Mouse (Mus musculus) adipocyte (in vitro differentiated cells): ENCODE measurements around the gene Atg10.
A peak's percentile ranks its signal among the peaks of the same experiment; 100 is the strongest.

Source experiments
- DNase-seq: peaks from one replicate; pipeline ENCODE4 v3.0.0-alpha.2; 2016; ENCODE audit warnings: low spot score

The Atg10 gene

DNA sequence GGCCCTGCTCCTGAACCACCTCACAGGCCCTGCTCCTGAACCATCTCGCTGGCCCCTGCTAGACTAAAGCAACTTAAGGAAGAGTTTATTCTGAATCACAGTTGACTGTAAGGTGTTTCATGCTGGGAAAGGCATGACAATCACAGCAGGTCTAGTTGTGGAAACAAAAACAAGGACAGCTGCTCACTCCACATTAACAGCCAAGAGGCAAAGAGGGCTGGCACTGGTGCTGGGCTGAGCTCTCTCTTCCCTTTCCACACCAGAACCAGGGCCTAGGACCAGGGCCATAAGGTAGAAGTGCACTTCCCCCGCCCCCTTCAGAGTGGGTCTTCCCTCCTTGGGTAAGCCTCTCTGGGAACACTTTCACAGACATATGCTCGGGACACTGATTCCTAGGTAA lies 48.4 kb downstream of the Atg10 start:
- no peak for DNase-seq

DNA sequence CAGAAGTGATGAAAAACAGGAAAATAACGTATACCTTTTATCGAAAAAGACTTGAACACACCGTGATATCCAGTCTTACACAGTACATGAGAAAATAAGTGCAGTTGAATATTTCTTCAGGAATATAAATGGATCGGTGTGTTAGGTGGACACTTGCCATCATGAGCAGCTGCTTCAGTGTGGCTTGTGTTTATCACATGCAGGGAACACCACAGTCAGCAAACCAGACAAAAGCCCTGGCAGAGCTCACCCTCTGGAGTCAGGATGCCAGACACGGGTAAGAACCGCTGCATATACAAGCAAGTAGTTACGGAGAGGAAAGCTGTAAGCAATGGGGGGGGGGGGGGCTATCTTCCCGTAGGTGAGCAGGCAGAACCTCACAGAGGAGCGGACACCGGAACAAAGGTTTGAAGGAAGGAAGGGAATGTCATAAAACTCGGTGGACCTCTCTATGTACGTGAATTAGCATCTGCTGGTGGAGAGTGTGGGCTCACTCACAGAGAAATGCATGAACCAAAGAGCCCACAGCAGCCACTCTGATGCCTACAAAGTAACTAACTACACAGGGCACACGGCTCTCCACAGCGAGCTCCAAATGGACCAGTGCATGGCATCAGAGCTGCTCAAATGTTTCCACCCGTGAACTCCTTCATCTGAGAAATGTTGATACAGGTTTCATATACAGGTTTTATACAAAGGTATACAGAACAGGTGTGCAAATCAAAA lies 51.8 kb downstream of the Atg10 start:
- DNase-seq, result peak; percentile 23

DNA sequence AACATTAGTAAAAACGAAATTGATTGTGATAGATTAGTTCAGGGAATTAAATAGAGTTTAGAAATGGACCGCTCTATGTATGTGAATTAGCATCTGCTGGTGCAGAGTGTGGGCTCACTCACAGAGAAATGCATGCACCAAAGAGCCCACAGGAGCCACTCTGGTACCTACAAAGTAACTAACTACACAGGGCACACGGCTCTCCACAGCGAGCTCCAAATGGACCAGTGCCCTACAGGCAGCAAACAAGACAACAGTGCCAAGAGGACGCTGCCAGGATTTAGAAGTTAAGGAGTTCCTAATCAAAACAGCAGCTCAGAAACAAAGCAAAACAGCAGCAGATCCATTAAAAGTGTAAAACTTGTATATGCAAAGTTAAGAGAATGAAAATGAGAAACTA lies 52.6 kb downstream of the Atg10 start:
- DNase-seq, result peak; percentile 69

DNA sequence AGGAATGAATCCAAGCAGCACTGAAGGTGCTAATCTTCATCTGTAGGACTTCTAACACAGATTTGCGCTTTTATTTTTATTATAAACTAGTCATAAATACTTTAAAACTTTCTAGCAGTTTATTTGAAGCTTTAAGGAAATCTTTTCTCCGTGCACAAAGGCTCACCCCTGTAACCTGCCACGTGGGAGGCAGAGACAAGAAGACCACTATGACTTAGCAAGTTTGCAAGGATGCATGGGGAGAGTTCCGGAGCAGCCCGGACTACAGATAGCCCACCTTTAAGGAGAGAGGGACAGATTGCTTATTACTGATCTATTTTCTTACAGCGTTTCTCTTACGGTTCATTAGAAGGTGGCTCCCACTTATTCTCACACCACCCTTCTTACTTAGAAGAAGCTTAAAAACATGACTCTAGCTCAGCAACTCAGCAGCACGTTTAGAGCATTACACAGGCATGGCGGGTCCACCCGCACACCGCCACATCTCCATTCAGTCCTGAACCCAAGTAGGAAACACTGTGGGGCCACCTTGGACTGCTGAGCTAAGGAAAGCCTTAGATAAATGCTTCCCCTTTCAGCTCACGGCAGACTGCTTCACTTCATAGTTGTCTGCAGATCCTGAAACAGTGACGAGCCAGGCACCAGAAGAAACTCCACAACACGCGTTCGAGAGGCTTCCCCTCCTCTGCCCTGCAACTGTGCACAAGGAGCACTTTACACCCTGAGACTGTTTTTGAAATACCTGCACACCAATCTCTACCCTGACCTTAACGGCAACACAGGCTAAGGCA lies 54.0 kb downstream of the Atg10 start:
- no peak for DNase-seq

DNA sequence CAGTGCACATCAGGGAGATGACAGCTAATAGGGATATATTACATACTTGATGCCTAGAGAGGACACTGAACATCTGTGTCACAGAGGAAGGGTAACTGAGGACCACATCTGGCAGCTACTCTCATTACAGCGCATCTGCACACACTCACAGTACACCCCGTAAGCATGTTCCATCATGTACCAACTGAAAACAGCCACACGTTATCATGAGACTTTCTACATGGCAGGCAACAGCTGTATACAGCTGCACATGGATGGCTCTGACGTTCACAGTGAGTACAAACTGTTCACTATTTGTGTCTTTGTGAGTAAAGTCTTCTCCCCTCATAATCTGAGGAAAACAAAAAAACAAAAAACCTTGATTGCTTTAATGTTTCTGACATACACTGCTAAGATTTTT lies 55.3 kb downstream of the Atg10 start:
- DNase-seq, result no peak

DNA sequence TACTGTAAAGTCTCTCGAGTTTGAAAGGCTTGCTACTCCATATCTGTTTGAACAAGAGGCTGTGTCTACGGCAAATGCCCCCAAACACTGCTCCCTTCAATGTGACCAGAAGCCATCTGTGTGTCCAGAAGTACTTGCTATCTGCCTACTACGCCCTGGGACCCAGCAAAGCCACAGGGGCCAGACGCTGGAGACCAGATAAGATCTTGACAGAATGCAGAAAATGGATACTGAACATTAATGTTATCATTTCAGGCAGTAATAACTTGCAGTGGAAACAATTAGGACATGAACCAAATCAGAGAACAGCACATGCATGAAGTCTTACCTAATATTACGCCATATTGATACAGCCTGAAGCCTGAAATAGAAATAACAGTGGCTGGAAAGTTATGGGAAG lies 56.2 kb downstream of the Atg10 start:
- no peak for DNase-seq

DNA sequence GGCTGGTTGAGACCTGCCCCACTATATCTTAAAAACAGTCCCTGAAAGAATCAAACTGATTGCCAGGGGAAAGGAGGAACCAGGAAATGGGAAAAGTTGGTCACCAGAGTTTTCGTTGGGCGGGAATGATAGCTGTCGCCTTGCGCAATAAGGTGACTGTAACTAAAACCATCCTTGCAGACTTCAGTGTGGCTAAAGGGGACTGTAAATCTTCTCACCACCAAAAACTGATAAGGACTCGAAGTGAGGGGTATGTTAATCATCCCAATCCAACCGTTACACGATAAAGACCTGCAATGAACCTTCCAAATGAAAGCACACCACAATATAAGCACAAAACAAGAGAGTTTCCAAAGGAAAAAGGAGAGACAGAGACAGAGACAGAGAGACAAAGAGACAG lies 57.5 kb downstream of the Atg10 start:
- peak; percentile 48 for DNase-seq

DNA sequence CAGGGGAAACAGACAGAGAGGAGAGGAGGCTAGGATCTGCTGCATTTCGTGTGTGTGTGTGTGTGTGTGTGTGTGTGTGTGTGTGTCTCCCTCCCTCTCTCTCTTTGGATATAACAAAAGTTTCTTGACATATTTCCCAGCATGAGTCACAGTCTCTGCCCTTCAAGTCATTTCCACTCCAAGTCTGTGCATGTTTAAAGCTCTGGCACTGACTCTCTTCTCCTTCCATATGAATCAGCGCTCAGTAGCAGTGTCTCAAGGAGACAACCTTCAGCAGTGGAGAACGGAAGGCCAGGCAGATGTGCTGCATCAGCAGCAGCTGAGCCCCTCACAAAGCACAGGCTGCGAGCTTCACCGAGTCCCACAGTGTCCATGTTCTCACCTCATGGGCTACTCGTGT lies 58.6 kb downstream of the Atg10 start:
- peak; percentile 83 for DNase-seq

DNA sequence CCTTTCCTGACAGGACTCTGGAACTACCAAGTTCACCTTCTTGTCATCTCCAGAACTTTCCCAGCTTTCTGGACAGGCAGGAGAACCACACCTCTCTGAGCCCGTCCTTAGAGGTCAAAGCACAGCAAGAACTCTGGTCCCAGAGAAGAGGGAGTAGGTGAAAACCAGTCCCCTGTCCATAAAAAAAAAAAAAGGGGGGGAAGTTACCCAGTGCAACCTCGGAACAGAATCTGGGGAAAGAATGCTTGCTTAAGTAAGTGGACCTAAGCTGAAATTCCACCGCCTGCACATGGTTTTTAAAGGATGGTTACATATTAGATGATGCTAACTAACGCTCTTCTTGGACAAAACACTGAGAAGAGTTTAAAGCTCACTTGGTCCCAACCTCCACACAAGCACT lies 60.5 kb downstream of the Atg10 start:
- DNase-seq, result no peak

DNA sequence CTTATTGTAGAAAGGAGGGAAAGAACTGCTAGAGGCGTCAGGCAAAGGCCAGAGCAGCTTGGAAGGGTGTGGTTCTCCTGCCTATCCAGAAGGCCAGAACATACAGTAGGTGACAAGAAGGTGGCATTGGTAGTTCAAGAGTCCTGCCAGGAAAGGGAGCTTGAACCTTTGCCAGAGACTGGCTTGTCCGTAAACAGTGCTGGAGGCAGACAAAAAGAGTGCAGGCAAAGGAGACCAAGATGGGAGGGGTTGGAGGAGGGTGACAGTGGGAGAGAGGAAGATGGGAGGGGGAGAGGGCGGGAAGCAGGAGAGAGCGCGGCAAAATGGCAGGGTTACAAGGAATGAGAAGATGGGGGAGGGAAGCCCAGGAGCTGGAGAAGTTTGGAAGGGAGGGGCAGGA lies 61.3 kb downstream of the Atg10 start:
- peak; percentile 29 for DNase-seq

DNA sequence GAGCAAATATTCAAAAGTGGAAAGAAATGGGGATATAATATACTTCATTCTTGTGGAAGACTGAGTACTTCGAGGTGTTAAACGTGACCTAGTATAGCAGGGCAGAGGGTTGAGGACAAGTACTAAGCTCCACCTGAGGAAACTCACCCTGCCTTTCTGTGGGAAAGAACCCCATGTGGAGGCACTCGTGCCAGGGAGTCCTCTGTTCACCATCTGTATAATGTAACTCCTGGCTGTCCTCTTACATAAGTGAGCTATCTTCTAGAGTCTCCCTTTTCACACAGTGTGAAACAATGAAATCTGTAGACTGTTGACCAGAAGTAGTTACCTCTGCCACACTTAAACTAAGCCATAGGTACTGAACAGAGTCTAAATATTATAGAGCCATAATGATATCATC lies 63.2 kb downstream of the Atg10 start:
- peak; percentile 22 for DNase-seq

DNA sequence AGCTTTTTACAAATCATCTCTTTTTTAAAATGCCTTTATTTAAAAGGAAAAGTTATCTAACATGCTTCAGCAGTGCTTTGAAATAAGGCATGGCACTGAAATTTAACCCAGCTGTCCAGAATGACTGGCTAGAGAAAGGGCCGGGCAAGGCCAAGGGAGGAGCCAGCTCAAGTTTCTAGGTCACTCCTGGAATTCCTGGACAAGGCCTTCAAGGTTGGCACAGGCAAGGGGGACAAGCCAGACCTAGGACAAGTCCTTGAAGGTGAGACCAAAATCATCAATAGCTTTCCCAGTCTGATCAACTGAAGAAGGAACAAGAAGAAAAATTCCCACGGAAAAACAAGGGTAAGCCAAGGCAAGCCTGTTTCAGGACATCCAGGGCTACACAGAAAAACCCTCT lies 63.9 kb downstream of the Atg10 start:
- no peak for DNase-seq

DNA sequence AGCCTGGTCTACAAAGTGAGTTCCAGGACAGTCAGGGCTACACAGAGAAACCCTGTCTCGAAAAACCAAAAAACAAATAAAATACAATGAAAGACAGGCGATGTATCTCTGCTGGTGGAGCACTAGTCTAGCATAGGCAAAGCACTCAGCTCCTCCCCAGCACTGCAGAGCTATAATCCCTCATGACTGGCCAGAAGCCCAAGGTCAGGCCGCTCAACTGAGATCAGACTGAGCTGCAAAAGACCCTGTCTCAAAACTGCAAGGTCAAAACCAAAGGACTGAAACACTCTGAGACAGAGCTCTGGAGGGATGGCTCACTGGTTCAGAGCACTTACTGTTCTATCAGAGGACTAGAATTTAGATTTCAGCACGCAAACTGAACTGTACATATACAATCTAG lies 65.8 kb downstream of the Atg10 start:
- no peak for DNase-seq

DNA sequence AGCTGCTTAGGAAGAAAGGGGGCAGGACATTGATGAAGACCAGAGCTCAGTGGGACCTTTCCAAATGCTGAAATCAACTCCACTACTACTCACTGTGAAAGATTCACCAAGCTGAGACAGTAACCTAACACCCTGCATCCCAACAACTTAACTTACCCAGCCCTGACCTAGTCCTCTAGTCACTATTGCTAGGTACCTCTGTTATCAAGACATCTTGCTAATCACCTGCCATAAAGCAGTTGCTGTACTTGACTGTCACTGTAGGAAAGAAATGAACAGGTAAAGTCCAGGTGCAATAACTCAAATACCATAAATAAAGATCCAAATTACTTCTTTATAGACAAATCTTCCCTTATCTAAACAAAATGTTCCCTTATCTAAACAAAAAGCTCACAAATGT lies 66.3 kb downstream of the Atg10 start:
- DNase-seq, result no peak

DNA sequence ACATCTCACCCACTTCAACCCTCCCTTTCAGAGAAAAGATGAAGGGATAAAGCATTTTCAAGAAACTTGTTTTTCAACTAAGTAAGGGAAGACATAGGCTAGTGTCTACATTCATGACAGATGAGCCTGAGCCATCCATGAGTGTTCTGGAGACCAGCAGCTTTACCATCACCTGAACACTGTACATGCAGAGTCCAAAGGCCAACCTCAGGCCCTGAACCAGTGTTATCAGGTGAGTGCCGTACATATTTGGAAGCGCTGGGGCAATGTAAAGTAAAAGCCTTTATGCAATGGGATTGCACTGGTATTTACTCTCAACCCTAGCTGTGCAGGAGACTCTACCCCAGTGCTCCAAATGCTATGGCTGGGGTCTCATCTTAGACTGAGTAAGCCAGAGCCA lies 66.8 kb downstream of the Atg10 start:
- no peak for DNase-seq

DNA sequence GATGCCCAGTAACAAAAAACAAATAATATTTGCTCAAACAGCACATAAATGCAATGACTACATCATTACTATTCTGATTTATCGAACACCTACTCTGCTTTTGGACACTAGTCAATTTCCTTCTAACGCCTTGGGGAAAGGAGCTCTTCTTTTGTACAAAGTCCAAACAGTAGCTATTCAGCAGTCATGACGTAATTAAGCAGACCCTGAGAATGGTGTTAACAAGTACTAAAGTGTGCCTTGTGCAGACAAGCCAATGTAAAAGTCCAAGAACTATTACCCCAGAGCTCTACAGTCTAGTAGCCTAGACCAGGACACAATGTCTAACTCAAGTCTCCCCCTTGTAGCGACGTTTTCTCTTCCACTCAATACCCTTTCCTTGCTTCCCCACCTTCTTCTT lies 67.5 kb downstream of the Atg10 start:
- DNase-seq, result no peak

DNA sequence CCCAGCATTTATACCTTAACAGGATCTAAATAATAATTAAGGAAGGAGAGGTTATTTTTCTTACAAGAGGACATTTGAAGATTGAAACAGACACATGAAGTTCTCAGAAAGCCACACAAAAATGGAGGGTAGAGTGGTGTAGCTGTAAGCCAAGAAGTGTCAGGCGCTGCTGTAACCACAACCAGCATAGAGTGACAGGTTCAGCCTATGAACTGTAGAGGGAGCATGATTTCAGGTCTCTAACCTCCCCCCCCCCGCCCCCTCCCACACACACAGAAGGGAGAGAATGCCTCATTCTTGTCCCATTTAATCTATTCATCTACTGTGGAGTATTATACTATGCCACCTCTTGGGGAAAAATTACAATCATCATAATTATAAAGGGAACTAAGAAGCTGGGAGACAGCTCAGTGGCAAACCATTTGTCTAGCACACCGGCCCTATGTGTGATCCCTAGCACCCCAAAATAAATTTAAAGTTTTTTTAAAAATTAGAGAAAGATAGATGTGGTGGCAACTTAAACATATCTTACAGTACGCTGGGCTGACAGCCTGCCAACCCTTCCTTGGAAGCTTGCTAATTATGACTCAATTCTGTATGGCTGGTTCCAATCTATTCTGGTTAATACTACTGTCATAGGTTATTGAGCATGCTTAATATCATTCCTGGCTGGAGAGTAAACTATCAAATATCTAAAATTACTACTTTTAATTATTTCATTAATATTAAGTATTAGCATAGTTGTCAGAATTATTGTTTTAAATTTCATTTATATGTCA lies 68.2 kb downstream of the Atg10 start:
- no peak for DNase-seq

DNA sequence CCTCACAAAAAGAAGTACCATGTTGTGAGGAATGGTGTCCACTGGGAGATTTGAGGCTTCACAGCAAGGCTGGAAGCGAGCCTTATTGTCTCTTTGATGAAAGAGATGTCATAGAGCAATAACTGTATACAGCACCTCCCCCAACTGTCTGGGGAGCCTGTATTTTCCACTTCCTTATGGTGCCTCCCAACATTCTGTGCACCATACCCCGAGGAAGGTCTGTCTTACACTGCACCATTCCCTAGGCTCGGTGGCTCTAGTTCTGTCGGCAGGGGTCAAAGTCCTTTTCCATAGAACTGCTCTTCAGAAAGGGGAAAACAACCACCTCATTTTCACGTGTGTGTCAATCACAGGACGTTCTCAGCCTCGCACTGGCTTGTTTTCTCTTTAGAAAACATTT lies 69.1 kb downstream of the Atg10 start:
- DNase-seq, result no peak

DNA sequence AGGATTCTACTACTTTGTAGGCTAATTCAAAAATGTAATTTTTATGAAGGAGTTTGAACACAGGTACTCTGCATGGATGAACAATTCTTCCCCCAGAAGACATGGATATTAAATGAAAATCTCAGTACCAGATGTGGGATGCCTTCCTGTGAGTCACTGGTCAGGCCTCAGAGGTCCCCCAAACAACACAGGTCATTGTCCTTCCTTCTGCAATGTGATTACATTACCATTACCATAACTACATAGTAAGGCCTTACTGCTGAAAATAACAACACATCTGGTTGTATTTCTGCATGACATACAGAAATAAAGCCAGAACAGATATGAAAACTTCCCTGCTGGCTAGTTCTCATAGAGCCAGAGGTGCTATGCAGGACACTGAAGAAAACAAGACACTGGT lies 87.4 kb downstream of the Atg10 start:
- DNase-seq, result no peak

DNA sequence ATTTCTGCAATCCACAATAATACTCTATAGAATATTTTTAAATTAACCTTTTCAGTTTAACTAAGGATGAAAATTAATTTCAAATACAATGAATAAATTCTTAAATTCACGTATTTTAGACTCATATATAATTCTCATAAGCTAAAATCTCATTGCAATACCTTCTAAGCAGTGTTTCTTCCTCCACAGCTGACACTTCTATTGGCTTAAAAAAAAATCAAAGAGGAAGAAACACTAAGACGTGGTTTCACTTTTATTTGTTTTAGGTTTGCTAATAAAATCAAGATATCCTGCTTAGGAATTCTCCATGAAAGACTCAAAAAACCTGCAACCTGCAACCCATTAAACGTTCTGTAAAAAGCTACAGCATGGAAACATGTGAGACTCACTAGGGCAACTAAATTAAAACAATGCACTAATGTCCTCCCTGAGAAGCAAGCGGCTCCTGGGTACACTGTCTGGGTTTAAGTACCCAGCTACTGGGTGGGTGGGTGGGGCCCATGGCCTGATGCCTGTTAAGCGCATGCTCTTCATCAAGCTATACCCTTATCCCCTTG lies 90.4 kb downstream of the Atg10 start:
- DNase-seq, result no peak

DNA sequence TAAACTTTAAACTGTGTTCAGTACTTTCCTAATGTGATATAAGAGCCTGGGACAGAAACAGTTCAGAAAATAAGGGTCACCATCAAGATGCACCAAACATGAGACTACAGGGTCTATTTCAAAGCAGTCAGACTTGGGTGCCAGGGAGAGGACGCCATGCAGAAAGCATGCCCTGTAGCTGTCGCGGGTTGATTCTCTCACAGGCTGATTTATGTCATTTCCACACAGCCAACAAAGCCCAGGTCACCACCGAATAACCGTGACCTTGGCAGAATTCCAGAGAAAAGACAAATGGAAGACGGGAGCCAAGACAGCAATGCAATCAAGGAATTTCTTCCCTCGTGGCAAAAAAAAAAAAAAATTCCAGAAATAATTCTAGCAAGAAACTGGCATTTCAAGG lies 94.7 kb downstream of the Atg10 start:
- DNase-seq, result peak; percentile 64

DNA sequence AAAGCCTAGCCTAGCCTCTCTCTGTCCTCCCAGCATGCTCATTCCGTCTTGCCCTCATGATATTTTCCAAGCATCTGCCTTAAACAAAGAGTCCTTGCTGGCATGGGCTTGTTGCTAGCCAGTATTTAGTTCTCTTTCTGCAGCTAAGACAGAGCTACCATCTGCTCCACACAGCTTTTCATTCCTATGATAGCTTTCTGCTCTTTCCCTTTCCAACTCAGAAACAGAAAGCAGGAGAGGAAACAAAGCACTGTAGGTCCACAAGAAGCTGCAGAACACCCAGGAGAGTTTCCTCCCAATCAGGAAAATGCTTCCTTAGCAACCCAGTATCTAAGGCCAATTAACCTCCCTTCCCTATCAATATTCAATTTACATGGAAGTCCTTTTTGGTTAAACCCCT lies 95.2 kb downstream of the Atg10 start:
- DNase-seq, result no peak

DNA sequence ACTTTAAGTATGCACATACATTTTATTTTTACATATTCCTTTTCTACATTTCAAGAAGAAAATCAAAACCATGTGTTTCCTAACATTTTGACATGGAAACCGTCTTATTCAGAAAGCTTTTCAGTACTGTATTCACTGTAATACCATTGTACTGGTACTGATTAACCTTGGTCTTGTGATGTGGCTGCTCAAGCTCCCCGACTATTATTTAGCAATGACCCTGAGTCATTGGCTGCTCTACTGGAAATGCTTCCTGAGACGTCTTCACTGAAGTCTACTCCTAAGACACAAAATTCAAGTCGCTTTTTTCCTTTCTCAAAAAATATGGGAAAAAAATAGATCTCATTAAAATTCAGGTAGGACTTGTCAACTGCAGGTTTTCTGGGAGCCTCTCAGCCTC lies 105.6 kb downstream of the Atg10 start:
- DNase-seq, result no peak
